Mouse (Mus musculus): ENCODE measurements around the gene Fam166a.

DNA sequence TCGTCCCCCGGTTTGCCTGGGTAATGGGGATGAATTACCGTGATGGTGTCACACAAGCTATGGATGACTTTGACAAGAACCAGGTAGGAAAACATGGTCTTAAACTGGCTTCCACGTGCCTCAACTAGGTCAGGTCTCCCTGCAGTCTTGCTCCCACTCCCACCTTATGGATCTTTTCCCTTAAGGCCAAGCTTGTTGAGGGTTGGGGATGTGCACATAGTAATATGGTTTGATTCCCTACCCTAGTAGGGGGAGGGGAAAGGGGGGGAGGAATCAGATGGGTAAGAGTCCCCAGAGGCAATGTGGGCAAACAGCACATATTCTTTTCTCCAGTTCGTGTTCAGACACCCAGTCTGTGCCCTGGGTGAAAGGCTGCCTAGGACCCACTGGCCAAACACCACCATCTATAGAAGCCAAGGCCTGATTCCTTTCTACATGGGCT lies 2.8 kb downstream of the Fam166a start:
- TF ChIP-seq CTCF (IDR thresholded peaks at IDR 0.05; ENCODE audit: borderline replicate concordance, extremely low read depth, insufficient read depth, insufficient read length) (no peak), POLR2A (IDR thresholded peaks at IDR 0.05; ENCODE audit: borderline replicate concordance, extremely low read depth, insufficient read depth, insufficient read length, poor library complexity, severe bottlenecking) (no peak)

Data from brain, embryonic 14.5 days (tissue).